In genomic region chr8:70752000-70752764, GRCm38 (mm10) we compare ENCODE assay signal across 8 mouse cellular contexts. TPM values are rescaled to one million over a fixed set of nuclear protein-coding genes. Genes with fewer than 3 reads are reported as not detected.
DNase-seq lines count a peak whose midpoint lies in the region; ATAC-seq and TF ChIP-seq lines count a peak whose summit lies in the region.

No protein-coding gene starts in this region.

- H3K36me3 ChIP-seq in forebrain, postnatal 0 days (ENCODE audit: insufficient read depth): peaks cover 14% of the 10 kb centered on the region
- peaks cover 11% of the 10 kb centered on the region for H3K36me3 ChIP-seq in hindbrain, embryonic 12.5 days

- TF ChIP-seq CTCF in forebrain, postnatal 0 days (IDR thresholded peaks at IDR 0.05; ENCODE audit: low read depth): peak; percentile 77

- H3K27me3 ChIP-seq in forebrain, postnatal 0 days (ENCODE audit: insufficient read depth, low read length): no peaks in the 10 kb centered on the region
- H3K27me3 ChIP-seq in hindbrain, embryonic 12.5 days: peaks cover 20% of the 10 kb centered on the region

- H3K9me3 ChIP-seq in forebrain, postnatal 0 days (ENCODE audit: low read length): no peaks in the 10 kb centered on the region
- H3K9me3 ChIP-seq in hindbrain, embryonic 12.5 days (replicated peaks): no peaks in the 10 kb centered on the region

- H3K27ac ChIP-seq in forebrain, postnatal 0 days (ENCODE audit: low read depth, low read length): no peak overlapping the region
- H3K27ac ChIP-seq in hindbrain, embryonic 12.5 days: no peak overlapping the region

- H3K9ac ChIP-seq in forebrain, postnatal 0 days: no peak overlapping the region
- no peak overlapping the region for H3K9ac ChIP-seq in hindbrain, embryonic 12.5 days

- no peak overlapping the region for H3K4me3 ChIP-seq in forebrain, postnatal 0 days (ENCODE audit: low read depth, low read length)
- no peak overlapping the region for H3K4me3 ChIP-seq in hindbrain, embryonic 12.5 days

- H3K4me1 ChIP-seq in forebrain, postnatal 0 days (ENCODE audit: insufficient read depth): peaks cover 7% of the 10 kb centered on the region
- H3K4me1 ChIP-seq in hindbrain, embryonic 12.5 days: peaks cover 22% of the 10 kb centered on the region

- H3K4me2 ChIP-seq in forebrain, postnatal 0 days (ENCODE audit: low read depth): no peak overlapping the region
- peak overlapping the region; percentile 17; the same call in 1 of the 2 replicates for H3K4me2 ChIP-seq in hindbrain, embryonic 12.5 days (replicated peaks)

- WGBS in forebrain, postnatal 0 days: 41% methylated on average over 11 of the region's 11 CpGs
- 31% methylated on average over 11 of the region's 11 CpGs for WGBS in hindbrain, embryonic 12.5 days

- ATAC-seq in frontal cortex, adult (ENCODE audit: low TSS enrichment): no peak
- ATAC-seq in forebrain, postnatal 0 days: no peak
- no peak for ATAC-seq in hindbrain, embryonic 12.5 days (ENCODE audit: low FRiP score)

- peak; percentile 58 to 73 for DNase-seq in frontal cortex, postnatal 14 days (ENCODE audit: low spot score in 2 of 2)
- DNase-seq in adrenal gland, postnatal 25 days: peak; percentile 83
- peak; percentile 74 for DNase-seq in forebrain, postnatal 0 days
- DNase-seq in left cerebral cortex, adult 9 months (ENCODE audit: low spot score in 2 of 2): peak; percentile 40 to 86
- DNase-seq in mesoderm, embryonic 11.5 days (ENCODE audit: low read depth, low spot score): peak; percentile 72
- peak; percentile 76 for DNase-seq in thymus, postnatal 0 days (ENCODE audit: low spot score)

RNA-seq across cellular contexts. Expression of gene Rab3a, which starts 2.3 kb away (rescaled TPM):
- 65.2 and 89.6 TPM in 2 replicates for total RNA-seq in adrenal gland, postnatal 25 days (2021)
- 450 and 499 TPM in 2 replicates for total RNA-seq in forebrain, postnatal 0 days (2014; rRNA removed)
- 632 and 673 TPM in 2 replicates for polyA plus RNA-seq in forebrain, postnatal 0 days (2015; fragmentation: Nextera tagmentation; extraction: Ambion mirVana)
- 126 and 134 TPM in 2 replicates for polyA plus RNA-seq in hindbrain, embryonic 12.5 days (2016; fragmentation: Nextera tagmentation; extraction: Ambion mirVana)
- polyA plus RNA-seq in thymus, postnatal 0 days (2015; fragmentation: Nextera tagmentation; extraction: Ambion mirVana): 7.0 and 8.0 TPM in 2 replicates

RNA-seq across cellular contexts. Expression of gene Mpv17l2, which starts 8.6 kb away (rescaled TPM):
- total RNA-seq in adrenal gland, postnatal 25 days (2021): 127 and 143 TPM in 2 replicates
- total RNA-seq in forebrain, postnatal 0 days (2014; rRNA removed): 33.7 and 39.9 TPM in 2 replicates
- polyA plus RNA-seq in forebrain, postnatal 0 days (2015; fragmentation: Nextera tagmentation; extraction: Ambion mirVana): 60.4 and 61.9 TPM in 2 replicates
- 38.2 and 38.3 TPM in 2 replicates for polyA plus RNA-seq in hindbrain, embryonic 12.5 days (2016; fragmentation: Nextera tagmentation; extraction: Ambion mirVana)
- polyA plus RNA-seq in thymus, postnatal 0 days (2015; fragmentation: Nextera tagmentation; extraction: Ambion mirVana): 54.3 and 54.4 TPM in 2 replicates

RNA-seq across cellular contexts. Expression of gene Pik3r2, which starts 24.3 kb away (rescaled TPM):
- 50.2 and 62.1 TPM in 2 replicates for total RNA-seq in adrenal gland, postnatal 25 days (2021)
- 160 and 170 TPM in 2 replicates for total RNA-seq in forebrain, postnatal 0 days (2014; rRNA removed)
- 147 and 153 TPM in 2 replicates for polyA plus RNA-seq in forebrain, postnatal 0 days (2015; fragmentation: Nextera tagmentation; extraction: Ambion mirVana)
- polyA plus RNA-seq in hindbrain, embryonic 12.5 days (2016; fragmentation: Nextera tagmentation; extraction: Ambion mirVana): 84.5 and 85.5 TPM in 2 replicates
- polyA plus RNA-seq in thymus, postnatal 0 days (2015; fragmentation: Nextera tagmentation; extraction: Ambion mirVana): 35.1 and 38.6 TPM in 2 replicates

RNA-seq across cellular contexts. Expression of gene Pde4c, which starts 28.7 kb away (rescaled TPM):
- 0.55 and 1.3 TPM in 2 replicates for total RNA-seq in adrenal gland, postnatal 25 days (2021)
- total RNA-seq in forebrain, postnatal 0 days (2014; rRNA removed): 0.48 and 0.62 TPM in 2 replicates
- polyA plus RNA-seq in forebrain, postnatal 0 days (2015; fragmentation: Nextera tagmentation; extraction: Ambion mirVana): 0.10 and 0.23 TPM in 2 replicates
- 0.26 and 0.39 TPM in 2 replicates for polyA plus RNA-seq in hindbrain, embryonic 12.5 days (2016; fragmentation: Nextera tagmentation; extraction: Ambion mirVana)
- polyA plus RNA-seq in thymus, postnatal 0 days (2015; fragmentation: Nextera tagmentation; extraction: Ambion mirVana): 0.28 and 0.35 TPM in 2 replicates

RNA-seq across cellular contexts. Expression of gene Gm3336, which starts 33.8 kb away (rescaled TPM):
- total RNA-seq in adrenal gland, postnatal 25 days (2021): not detected in 2 replicates
- not detected in 2 replicates for total RNA-seq in forebrain, postnatal 0 days (2014; rRNA removed)
- polyA plus RNA-seq in forebrain, postnatal 0 days (2015; fragmentation: Nextera tagmentation; extraction: Ambion mirVana): not detected in 2 replicates
- polyA plus RNA-seq in hindbrain, embryonic 12.5 days (2016; fragmentation: Nextera tagmentation; extraction: Ambion mirVana): not detected in 2 replicates
- 0.29 and 0.32 TPM in 2 replicates for polyA plus RNA-seq in thymus, postnatal 0 days (2015; fragmentation: Nextera tagmentation; extraction: Ambion mirVana)

Comparison
In these comparisons a context has a peak if more than half of its experiments do, and no peak if none do; other contexts are left out.
1. RNA of gene Rab3a, which starts 2.3 kb away (polyA plus RNA-seq): 632 to 673 TPM in forebrain, postnatal 0 days and 126 to 134 TPM in hindbrain, embryonic 12.5 days; 7.0 to 8.0 TPM in thymus, postnatal 0 days; every median in the first group is over 10 times any median in the second.
2. Peak in every context shown above with its lines, with median percentiles within 50 percentile points of each other: DNase-seq.